Mouse (Mus musculus): ENCODE results near the gene Lztr1.

Gene Lztr1

GRCm38 (mm10) chr16:17508546-17509239 is at the start of gene Lztr1:
Lztr1 (plus strand) TSS chr16:17508688.
- DNase-seq (ENCODE audit: low read depth) = peak; percentile 95

GRCm38 (mm10) chr16:17460254-17460653 is 48.2 kb upstream of the Lztr1 start:
- peak; percentile 71 for DNase-seq (ENCODE audit: low read depth)

GRCm38 (mm10) chr16:17461596-17461995 is 46.9 kb upstream of the Lztr1 start:
- peak; percentile 61 for DNase-seq (ENCODE audit: low read depth)

DNA sequence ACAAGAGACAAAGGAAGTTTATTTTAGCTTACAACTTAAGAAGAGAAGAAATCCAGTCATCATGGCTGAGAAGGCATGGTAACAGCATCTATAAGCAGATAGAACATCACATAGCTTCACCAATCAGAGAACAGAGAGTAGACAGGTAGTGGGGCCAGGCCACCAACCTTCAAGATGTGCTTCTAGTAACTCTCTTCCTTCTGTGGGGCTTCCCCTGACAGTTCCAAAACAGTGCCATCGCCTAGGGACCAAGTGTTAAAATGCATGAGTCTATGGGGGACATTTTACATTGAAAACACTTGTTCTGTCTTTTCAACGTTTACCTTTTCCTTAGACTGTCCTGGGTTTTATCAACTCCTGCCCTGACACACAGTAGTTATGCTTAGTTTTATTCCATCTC is 45.3 kb upstream of the Lztr1 start:
- no peak for DNase-seq (ENCODE audit: low read depth)

DNA sequence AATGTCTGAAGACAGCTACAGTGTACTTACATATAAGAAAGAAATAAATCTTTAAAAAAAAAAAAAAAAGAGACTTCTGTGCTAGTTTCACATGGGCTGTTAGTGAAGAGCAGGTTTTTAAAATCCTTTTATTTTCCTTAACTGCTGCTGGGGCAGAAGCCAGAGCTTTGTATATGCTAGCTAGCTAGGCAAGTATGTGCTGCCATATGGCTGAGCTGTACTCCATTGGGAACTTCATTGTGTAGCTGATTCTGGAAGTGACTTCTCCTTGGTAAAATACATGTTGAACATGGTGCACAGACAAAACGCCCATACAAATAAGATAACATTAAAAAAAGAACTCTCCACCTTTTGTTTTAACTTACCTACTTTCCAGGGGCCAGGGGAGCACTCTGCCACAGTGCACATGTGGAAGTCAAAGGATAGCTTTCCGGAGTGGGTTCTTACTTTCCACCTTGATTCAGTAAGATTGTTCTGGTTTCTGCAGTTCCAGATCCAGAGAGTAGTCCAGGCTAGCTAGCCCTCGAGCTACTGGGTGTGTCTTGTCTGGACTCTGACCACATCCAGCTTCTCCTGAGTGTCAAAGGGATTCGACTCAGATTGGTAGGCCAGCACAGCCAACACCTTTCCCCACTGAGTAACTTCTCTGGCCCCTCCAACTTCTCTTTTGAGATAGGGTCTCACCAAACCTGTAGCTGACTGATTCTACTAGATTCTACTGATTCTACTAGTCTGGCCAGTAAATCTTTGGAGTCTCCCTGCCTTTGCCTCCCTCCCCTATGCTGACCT is 41.4 kb upstream of the Lztr1 start:
- no peak for DNase-seq (ENCODE audit: low read depth)

DNA sequence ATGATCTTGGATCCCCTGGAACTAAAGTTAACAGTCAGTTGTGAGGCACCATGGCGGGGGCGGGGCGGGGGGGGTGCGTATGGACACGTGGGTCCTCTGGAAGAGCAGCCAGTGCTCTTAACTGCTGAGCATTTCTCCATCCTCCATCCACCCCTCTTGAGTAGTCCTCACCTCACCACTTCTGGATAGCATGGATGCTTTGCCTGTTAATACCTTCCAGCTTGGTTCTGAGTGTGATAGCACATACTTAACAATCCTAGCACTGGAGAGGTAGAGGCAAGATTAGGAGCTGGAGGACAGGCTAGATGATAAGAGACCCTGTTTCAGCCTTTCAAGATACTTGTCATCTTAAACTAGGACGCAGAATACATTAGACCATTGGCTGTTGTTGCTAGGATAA is 36.0 kb upstream of the Lztr1 start:
- DNase-seq (ENCODE audit: low read depth) = no peak

GRCm38 (mm10) chr16:17474091-17474490 is 34.4 kb upstream of the Lztr1 start:
- peak; percentile 64 for DNase-seq (ENCODE audit: low read depth)

GRCm38 (mm10) chr16:17474761-17475160 is 33.7 kb upstream of the Lztr1 start:
- no peak for DNase-seq (ENCODE audit: low read depth)

DNA sequence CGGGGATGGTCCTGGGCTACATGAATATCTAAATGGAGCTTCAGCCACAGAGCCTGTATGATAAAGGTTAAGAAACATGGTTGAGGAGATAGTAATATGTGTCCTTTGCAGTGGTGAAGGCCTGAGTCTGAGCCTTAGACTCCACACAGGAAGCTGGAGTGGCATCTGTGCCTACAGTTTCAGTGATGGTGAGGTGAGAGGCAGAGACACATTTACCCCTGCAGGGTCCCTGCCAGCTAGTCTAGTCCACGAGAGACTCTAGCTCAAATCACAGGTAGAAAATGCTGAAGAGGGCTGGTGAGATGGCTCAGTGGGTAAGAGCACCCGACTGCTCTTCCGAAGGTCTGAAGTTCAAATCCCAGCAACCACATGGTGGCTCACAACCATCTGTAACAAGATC is 33.2 kb upstream of the Lztr1 start:
- DNase-seq (ENCODE audit: low read depth) = no peak

GRCm38 (mm10) chr16:17478331-17478943 is 30.1 kb upstream of the Lztr1 start:
- peak; percentile 67 for DNase-seq (ENCODE audit: low read depth)

DNA sequence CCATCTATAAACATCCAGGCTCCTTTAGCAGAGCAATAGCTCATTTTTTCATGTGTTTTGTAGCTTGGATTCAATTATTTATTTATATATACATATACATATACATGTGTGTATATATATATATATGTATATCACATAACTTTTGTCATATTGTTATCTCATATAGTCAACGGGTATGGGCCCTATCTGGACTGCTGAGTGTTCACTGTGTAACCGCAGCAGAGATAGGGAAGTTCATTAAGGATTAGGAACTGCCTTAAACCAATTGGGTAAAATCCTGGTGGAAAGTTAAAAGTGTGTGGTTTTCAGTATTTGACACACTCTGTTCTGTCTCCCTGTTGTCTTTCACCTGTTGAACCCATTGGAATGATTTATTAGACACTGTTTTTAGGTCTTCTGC is 27.0 kb upstream of the Lztr1 start:
- no peak for DNase-seq (ENCODE audit: low read depth)

GRCm38 (mm10) chr16:17486505-17486904 is 22.0 kb upstream of the Lztr1 start:
- no peak for DNase-seq (ENCODE audit: low read depth)

- peak; percentile 39 for DNase-seq (ENCODE audit: low read depth)
These were observed 19.7 kb upstream of the Lztr1 start for GRCm38 (mm10) chr16:17488478-17489468.

GRCm38 (mm10) chr16:17489469-17490111 is 18.9 kb upstream of the Lztr1 start, which contains the start of gene Aifm3:
Aifm3 (plus strand) TSS chr16:17489611.
- DNase-seq (ENCODE audit: low read depth) = no peak

DNA sequence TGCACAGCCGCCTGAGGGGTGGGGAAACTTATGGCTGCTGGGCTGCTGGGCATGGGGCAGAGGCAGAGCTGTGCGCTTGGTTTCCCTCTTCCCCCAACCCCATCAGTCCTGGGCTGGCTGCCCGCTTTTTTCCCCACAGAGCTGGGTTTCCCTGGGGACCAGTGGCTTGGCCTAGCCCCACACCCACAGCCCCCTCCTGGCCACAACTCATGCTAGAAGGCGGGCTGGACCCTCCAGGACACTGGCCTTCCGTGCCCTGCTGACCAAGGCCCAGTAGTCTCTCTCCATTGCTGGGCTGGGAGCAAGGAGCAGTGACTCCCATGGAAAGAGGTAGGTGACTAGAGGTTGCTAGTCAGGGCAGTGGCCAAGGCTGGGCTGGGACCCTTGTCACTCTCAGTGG is 17.3 kb upstream of the Lztr1 start:
- DNase-seq (ENCODE audit: low read depth) = no peak

DNA sequence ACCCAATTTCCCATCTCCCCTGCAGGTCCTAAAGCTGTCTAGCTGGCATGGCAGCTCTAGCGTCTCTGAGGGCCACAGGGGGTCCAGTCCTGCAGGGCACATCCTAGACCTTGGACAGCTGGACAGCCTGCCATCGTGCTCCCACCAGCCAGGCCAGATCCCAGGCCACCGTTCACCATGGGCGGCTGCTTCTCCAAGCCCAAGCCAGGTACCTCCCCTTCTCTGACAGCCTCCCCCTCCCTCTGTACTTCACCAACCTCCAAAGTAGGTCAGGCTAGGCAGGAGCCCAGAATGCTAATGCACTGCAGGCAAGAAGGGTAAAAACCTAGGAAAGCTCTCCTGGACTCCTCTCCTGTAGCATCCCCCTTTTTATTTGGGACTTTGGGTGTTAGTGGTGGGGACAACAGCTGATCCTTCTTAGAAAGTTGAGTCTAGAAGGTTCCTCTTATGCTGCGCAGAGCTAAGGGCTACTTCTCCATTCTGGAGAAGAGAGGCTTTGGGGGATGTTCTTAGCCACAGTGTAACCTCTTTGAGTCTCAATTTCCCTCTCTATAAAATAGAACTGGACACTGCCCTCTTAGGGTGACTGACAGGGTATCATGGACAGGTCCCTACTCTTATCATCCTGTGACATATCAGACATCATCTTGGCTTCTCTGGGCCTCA is 16.5 kb upstream of the Lztr1 start:
- no peak for DNase-seq (ENCODE audit: low read depth)

GRCm38 (mm10) chr16:17496499-17497305 is 11.8 kb upstream of the Lztr1 start:
- DNase-seq (ENCODE audit: low read depth) = no peak

GRCm38 (mm10) chr16:17499249-17499883 is 9.1 kb upstream of the Lztr1 start:
- DNase-seq (ENCODE audit: low read depth) = no peak

GRCm38 (mm10) chr16:17502681-17503080 is 5.8 kb upstream of the Lztr1 start:
- DNase-seq (ENCODE audit: low read depth) = no peak

Measured in 416B (cell line).